Mouse (Mus musculus): ENCODE results near the gene Tsc22d1.

The Tsc22d1 gene

GRCm38 (mm10) chr14:76432816-76433215 is 18.1 kb downstream of the Tsc22d1 start:
- in situ Hi-C loops (cut with MboI, MseI), result no loop called here

- in situ Hi-C loops (cut with MboI, MseI), result no loop called here
Observed at GRCm38 (mm10) chr14:76442160-76442559, 27.4 kb downstream of the Tsc22d1 start.

GRCm38 (mm10) chr14:76448987-76449386 is 34.2 kb downstream of the Tsc22d1 start:
- in situ Hi-C loops (cut with MboI, MseI), result no loop called here

GRCm38 (mm10) chr14:76451011-76451410 is 36.2 kb downstream of the Tsc22d1 start:
- in situ Hi-C loops (cut with MboI, MseI), result no loop called here

GRCm38 (mm10) chr14:76452751-76453360 is 38.1 kb downstream of the Tsc22d1 start:
- in situ Hi-C loops (cut with MboI, MseI), result no loop called here

- in situ Hi-C loops (cut with MboI, MseI), result no loop called here
Observed at GRCm38 (mm10) chr14:76454673-76455072, 39.9 kb downstream of the Tsc22d1 start.

- in situ Hi-C loops (cut with MboI, MseI), result no loop called here
Observed at GRCm38 (mm10) chr14:76455159-76455558, 40.4 kb downstream of the Tsc22d1 start.

GRCm38 (mm10) chr14:76457696-76458095 is 42.9 kb downstream of the Tsc22d1 start:
- in situ Hi-C loops (cut with MboI, MseI), result no loop called here

GRCm38 (mm10) chr14:76460181-76460580 is 45.4 kb downstream of the Tsc22d1 start:
- in situ Hi-C loops (cut with MboI, MseI), result loop anchor here (10.0 kb wide), 1 partner anchor 595 kb away; no protein-coding TSS in a partner anchor

- in situ Hi-C loops (cut with MboI, MseI), result loop anchor here (10.0 kb wide), 1 partner anchor 596 kb away; no protein-coding TSS in a partner anchor
Observed at GRCm38 (mm10) chr14:76461182-76461775, 46.5 kb downstream of the Tsc22d1 start.

- in situ Hi-C loops (cut with MboI, MseI), result loop anchor here (10.0 kb wide), 1 partner anchor 599 kb away; no protein-coding TSS in a partner anchor
Observed at GRCm38 (mm10) chr14:76463414-76464098, 48.8 kb downstream of the Tsc22d1 start.

- in situ Hi-C loops (cut with MboI, MseI), result loop anchor here (10.0 kb wide), 1 partner anchor 600 kb away; no protein-coding TSS in a partner anchor
Observed at GRCm38 (mm10) chr14:76464967-76465366, 50.2 kb downstream of the Tsc22d1 start.

GRCm38 (mm10) chr14:76466641-76467323 is 52.0 kb downstream of the Tsc22d1 start:
- in situ Hi-C loops (cut with MboI, MseI), result loop anchor here (10.0 kb wide), 1 partner anchor 602 kb away; no protein-coding TSS in a partner anchor

- in situ Hi-C loops (cut with MboI, MseI), result loop anchor here (10.0 kb wide), 1 partner anchor 603 kb away; no protein-coding TSS in a partner anchor
Observed at GRCm38 (mm10) chr14:76467932-76468331, 53.2 kb downstream of the Tsc22d1 start.

GRCm38 (mm10) chr14:76471301-76471700 is 56.5 kb downstream of the Tsc22d1 start:
- in situ Hi-C loops (cut with MboI, MseI), result loop anchor here (5.0 kb wide), 1 partner anchor 319 kb away; no protein-coding TSS in a partner anchor

- in situ Hi-C loops (cut with MboI, MseI), result loop anchor here (5.0 kb wide), 1 partner anchor 320 kb away; no protein-coding TSS in a partner anchor
Observed at GRCm38 (mm10) chr14:76472487-76472886, 57.7 kb downstream of the Tsc22d1 start.

- in situ Hi-C loops (cut with MboI, MseI), result loop anchor here (5.0 kb wide), 1 partner anchor 321 kb away; no protein-coding TSS in a partner anchor
Observed at GRCm38 (mm10) chr14:76473404-76473803, 58.6 kb downstream of the Tsc22d1 start.

GRCm38 (mm10) chr14:76474165-76474564 is 59.4 kb downstream of the Tsc22d1 start:
- in situ Hi-C loops (cut with MboI, MseI), result loop anchor here (5.0 kb wide), 1 partner anchor 322 kb away; no protein-coding TSS in a partner anchor

- in situ Hi-C loops (cut with MboI, MseI), result no loop called here
Observed at GRCm38 (mm10) chr14:76476770-76477169, 62.0 kb downstream of the Tsc22d1 start.

GRCm38 (mm10) chr14:76478076-76478475 is 63.3 kb downstream of the Tsc22d1 start:
- in situ Hi-C loops (cut with MboI, MseI), result no loop called here

- in situ Hi-C loops (cut with MboI, MseI), result no loop called here
Observed at GRCm38 (mm10) chr14:76478616-76479015, 63.9 kb downstream of the Tsc22d1 start.
